Mouse (Mus musculus) kidney, adult 11 months (tissue): ENCODE data around the gene Rnpep.

Experiments used
- DNase-seq: peaks from one replicate; pipeline ENCODE4 v3.0.0; 2022

Gene Rnpep

DNA sequence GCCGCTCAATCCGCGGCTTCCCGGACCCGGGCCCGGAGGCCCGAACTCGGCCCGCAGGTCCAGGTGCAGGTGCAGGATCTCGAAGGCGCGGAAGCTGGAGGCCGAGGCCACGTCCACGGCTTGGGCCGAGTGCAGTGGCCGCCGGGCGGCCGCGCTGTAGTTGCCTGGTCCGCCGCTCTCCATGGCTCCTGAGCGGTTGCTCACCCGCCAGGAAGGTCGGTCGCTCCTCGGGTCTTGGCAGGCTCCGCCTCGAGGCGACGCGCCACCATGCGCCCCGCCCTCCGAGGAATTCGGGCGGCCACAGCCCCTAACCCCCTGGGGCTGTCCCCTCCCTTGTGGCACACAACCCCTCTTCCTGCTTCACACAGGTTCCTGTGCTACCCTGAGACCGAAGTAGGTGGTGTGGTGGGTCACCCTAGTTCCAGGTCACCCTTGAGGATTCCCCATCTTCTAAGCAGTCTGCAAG, at the start of gene Rnpep:
Gene Rnpep (minus strand): TSS at position 259 of the 466 bp plus-strand sequence.
- DNase-seq: peak; percentile 65

DNA sequence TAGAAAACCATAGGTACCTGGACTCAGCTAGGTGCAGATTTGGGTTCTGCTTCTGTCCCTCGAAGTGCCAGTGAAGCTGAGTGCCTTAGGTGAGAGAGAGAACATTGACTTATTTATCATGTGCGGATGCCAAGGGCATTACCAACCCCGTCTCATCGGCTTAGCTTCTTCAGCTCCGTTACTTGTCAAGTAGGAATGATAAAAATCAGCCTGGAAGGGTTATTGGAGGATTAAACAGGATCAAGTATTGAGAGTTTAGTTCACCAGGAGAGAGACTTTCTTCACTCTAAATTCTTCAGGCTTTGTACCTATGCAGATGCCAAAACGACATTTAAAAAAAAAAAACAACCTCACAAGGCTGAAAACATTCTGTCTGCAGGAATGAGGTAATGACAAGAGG, 46.7 kb upstream of the Rnpep start:
- DNase-seq: no peak

DNA sequence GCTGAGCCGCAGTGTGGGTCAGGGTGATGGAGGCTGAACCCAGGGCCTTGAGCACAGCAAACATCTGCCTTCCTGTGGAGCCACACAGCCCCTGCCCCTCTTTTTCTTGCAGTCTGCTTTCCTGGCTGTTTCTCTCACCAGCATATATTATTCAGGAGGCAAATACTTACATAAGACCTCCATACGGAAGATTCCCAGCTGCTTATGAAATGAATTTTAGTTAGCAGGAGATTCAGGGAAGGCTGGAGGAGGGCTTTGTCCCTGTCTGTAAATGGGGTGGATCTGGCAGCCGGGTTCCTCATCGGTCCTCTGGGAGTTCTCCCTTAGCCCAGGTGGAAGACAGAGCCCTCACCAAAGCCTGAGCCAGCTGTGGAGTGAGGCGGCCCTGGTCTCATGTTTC, 44.5 kb upstream of the Rnpep start:
- DNase-seq: no peak

DNA sequence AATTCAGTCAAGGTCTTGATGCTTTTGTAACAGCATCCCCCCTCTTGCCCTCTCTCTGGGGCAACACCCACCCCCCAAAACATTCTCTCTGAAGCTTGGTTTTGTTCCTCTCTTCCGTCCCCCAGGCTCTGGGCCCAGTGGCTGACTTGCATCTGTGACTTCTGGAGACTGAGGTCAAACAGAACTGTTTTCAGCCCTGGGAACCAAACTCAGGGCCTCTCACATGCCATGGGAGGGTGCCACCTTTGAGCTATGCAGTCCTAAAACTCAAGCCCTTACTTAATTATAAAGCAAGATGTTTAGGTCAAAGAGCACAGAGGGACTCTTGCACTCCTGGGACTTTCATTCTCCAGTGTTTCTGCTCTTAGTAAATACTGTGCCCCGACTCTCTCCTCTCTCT, 42.0 kb upstream of the Rnpep start:
- no peak for DNase-seq

DNA sequence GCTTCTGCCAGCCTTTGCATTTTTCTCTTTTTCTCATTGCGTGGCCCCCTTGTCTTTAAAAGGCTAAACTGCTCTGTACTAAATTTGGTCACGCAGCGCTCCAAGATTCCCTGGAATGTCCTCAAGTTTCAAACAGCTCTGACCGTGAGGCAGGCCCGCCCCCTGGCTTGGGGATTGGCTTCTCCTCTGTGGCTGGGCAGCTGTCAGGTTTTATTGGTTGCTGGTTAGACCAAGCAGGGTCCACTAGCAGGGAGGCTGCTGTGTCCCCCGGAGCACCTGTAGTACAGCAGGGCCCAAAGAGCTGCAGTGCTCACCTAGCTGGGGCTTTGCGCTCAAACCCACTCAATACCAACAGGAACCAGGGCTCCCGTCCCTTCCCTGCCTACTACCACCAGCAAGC, 40.7 kb upstream of the Rnpep start, which contains the start of gene Lmod1:
Gene Lmod1 (plus strand): TSS at position 237 of the 400 bp plus-strand sequence.
- DNase-seq: peak; percentile 61

DNA sequence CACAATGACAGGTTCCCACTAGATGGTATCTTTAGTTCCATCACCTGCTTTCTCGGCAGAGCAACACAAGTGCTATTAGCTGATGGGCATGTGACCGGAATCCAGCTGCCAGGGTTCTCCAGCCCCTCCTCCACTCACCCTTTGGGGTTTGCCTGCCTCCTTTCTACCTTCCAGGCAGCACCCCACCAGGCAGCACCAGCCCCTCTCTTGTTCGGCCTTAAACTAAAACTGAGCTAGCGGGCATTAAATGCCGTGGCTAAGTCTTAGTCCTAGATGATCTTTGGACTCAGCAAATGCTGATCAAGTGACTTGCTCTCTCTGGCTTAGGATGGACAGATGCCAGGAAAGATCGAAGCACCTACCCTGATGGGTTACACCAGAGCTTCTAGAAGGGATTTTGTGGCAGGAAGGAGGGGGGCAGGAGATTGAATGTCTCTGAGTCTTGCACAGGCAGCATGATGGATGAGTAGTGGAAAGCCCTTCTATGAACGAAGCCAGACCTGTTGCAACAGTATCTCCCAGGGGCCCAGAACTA, 39.5 kb upstream of the Rnpep start:
- peak; percentile 65 for DNase-seq

DNA sequence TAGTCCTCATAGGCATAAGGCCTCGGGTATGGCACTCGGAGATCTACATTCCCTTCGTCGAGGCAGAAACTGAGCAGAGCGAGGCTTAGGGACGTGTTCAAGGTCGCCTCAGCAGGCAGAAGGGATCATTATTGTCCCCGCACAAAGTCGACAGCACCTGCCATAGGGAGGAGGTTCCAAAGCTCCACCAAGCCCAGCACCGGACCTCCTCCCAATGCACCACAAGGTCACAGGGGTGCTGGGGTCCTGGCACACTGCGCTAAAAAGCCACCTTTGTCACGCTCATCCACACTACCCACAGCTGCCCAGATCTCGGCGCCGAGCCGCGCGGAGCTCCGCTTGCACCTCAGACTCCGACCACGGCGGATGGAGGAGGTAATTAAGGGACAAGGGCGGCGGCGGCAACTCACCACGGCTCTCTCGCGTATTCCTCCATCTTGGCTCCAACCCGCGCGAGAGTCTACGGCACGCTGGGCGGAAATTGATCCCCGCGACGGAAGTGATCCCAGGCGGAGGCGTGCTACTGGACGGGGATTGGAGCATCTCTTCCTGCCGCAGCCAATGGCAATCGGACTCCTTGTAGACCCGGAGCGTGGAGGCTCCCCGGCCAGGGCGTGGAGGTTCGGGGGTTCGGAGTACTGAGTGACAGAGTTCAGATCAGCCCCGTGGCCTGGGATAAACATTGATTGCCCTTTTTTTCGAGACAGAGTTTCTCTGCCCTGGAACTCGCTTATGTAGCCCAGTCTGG, 29.6 kb upstream of the Rnpep start, which contains the start of gene Timm17a:
Gene Timm17a (minus strand): TSS at position 495 of the 748 bp plus-strand sequence.
- DNase-seq: peak; percentile 96

DNA sequence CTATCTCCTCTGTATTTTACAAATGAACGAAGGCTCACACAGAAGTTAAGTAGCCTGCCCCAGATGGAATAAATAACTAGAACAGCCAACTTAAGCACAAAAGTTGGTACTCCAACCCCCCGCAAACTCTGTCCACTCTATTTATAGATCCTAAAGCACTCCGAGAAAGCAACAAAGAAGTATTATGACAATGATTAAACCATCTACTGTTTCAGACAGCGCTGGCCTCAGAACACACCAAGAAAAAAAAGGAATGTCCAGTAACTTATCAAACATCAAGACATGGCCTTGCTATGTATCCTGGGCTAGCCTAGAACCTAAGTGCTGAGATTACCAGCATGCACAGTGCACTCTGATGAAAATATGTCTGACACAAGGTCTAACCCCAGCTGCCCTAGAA, 28.3 kb upstream of the Rnpep start:
- DNase-seq: no peak

DNA sequence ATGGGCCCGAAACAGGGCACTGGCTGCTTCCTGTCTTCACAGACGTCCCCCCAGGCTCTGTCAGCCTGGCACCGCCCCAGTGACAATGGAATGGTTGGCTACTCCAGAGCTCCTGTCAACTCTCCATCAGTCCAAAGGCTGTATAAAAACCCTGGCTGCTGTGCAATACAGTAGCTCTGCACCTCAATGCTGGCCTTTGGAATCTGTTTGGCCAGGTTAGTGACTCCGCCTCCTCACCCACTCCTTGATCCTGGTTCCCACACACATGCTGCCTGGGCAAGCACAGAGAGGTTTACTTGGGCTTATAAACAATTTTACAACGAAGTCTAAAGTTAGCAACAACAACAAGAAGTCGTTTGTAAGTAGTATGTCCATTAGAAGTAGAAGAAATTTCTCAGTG, 27.5 kb upstream of the Rnpep start:
- DNase-seq: peak; percentile 80

DNA sequence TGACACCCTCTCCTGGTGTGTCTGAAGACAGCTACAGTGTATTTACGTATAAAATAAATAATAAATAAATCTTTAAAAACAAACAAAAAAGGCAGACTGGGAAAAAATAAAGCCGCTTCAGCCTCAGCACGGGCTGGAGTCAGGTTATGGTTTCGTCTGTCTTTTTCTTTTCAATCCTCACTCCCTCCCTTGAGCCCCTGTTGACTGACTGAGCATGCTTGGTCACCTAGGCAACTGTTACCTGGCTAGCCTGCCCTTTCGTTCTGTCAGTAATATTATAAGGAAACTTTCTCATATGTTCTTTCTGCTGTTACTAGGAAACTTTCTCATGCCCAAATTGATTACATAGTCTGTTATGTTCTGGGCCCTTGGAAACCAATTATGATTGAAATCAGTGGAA, 7.0 kb upstream of the Rnpep start:
- DNase-seq: no peak

DNA sequence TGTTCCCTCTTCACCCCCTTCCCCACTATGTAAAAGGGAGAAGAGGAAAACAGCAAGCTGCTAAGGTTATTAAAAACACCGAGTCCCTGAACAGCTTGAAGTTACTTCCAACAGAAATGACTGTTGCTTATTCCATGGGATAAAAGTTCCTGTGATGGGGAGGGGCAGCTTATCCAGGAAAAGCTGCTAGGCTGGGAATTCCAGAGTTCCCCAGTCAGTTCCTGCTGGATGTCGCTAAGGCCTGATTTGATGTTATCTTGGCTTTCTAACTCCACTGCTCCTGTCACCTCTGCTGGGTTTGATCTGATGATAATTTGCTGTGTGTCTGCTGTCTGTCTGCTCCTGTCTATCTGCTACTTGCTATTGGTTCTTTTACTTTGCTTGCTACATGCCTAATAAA, 2.4 kb upstream of the Rnpep start:
- DNase-seq: no peak

DNA sequence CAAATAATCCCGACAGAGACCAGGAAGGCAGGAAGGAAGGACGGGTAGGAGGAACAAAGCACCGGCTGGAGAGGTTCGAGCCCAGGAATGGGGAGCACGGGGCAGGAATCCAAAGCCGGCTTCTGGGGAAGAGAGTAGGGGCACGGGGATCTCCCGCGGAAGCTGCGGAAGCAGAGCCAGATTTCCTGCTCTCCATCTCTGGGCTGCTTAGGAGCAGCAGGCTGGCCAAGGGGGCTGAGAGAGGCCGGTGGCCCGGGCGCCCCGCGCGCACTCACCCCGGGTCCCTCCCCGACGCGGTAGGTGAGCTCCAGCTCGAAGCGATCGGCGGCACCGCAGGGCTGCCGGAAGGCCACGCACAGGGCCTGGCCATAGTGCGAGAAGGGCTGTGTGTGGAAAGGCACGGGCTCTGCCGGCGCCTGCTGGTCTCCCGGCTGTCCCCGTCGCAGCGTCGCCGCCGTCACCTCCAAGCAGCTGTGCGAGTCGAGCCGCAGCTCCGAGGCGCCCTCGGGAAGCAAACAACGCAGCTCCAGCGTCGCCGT, 528 bp downstream of the Rnpep start:
- no peak for DNase-seq

DNA sequence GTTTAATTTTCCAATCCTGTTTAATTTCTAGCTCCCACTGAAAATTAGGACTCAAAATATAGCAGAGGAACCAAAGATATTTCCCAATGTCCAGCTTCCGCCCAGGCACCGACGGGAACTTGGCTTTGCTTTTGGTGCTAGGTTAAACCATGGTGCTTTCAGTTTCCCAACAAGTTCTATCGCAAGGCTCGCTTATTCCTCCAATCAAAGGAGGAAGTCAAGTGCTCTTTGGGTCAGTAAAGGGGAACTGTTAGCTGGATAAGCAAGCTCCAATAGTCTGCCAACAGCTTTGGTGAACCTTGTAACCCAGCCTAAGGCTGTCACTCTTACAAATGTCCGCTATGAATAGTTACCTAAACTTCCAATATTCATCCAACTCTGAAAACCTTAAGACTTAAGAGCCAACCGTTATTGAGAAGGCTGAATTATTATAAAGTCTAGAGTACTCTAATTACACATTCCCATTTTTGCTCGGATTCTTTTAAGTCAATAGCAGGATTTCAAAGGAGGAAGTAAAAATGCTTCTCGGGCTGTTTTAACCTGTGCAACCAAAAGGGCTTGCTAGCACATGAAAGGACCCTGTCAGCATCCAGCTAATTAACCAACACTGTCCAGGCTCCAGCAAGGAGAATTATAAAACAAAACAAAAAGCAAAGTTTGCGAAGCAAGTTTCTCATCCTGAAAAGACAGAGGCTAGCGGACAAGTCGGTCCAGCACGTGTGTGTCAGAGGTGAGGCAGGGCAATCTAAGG, 1.2 kb downstream of the Rnpep start:
- no peak for DNase-seq

DNA sequence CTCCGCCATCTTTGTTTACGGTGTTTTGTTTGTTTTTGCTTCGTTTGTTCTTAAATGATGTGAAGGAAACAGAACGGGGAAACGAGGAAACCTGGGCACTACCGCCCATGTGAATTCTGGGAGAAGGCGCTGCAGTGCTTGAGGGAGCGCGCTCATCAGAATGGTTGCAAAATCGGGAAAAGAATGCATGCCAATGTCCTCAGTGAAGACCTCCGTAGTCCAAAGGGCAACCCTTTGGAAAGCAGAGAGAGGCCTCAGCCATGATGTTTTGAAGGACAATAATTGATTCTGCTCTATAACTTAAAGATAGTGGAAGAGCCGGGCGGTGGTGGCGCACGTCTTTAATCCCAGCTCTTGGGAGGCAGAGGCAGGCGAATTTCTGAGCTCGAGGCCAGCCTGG, 2.0 kb downstream of the Rnpep start:
- DNase-seq: no peak

DNA sequence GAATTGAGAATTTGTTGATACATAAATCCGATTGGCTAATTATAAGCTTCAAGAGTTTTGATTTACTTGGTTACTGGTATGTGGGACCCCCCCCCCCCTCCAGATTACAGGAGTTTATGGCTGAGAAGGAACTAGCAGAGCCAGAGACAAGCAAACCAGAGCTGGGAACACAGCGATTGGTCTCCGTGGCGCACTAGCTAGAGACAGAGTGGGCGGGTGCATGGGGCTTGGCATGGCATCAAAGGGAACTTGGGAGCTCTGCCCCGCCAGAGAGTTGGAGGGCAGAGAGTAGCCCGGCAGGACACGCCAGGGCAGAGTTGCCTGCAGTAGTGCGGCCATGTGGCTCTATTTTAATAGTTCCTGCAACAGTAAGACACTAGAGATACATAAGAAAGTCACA, 3.2 kb downstream of the Rnpep start:
- peak; percentile 75 for DNase-seq

DNA sequence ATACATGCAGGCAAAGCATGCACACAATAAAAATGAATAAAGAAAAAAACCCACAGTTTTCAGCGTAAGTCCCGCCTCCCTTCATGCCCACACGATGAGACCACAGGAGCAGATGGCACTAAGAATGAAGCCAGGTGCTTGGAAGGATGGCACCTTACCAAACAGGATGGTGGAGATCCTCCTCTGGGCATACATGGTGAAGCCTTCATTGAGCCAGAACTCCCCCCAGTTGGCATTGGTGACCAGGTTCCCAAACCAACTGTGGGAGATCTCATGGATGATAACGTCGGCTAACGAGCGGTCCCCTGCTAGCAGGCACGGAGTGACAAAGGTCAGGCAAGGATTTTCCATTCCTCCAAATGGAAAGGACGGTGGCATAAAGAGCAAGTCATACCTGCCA, 12.5 kb downstream of the Rnpep start:
- no peak for DNase-seq

DNA sequence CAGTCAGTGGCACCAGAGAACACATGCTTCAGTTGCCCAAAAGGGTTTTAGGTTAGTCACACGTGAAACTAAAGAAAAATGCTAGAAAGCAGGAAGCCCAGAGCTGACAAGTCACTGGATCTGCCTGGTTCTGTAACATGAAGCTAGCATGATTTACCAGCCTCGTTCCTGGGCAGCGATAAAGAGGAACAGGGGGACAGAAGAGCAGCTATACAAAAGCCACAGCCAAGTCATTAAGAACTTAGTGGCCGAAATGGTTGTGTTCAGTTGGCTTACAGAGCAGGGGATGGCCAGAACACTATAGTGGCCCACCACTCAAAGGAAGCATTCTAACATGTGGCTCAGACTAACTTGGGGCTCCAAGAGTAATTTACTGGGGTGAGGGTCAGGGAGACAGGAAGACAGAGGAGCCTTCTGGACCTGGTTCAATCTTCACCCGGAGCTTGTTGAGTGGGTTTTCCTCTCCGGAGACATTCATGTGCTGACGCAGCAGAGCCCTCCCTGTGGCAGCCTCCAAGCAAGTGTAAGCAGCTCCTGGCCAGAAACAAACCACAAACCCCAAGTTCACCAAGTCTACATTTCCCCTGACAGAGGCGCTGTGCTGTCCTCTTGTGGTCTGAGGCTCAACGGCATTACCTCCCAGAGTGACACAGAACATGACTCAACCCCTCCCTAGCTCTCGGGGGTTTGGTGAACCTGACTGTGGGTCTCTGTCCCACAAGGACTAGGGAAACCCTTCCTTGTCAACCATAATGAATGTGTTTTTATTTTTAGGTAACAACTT, 16.0 kb downstream of the Rnpep start:
- DNase-seq: no peak

DNA sequence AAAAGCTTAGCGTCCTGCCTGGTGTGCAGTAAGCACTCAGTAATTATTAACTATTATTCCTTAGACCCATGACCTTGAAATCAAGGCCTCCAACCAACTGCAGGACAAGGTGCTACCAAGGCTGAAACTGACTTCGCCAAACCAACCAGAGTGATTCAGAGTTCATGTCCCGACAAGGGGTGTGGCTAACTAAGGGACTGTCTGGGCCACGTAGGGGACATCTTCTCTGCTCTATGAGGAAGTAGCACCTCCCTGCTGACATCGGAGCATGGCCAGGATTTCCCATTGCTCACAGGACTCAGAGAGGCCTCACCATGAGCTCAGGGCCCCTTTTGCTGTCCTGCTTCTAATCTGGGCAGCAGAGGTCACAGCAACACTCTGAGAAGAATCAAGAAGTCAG, 18.1 kb downstream of the Rnpep start:
- peak; percentile 61 for DNase-seq

DNA sequence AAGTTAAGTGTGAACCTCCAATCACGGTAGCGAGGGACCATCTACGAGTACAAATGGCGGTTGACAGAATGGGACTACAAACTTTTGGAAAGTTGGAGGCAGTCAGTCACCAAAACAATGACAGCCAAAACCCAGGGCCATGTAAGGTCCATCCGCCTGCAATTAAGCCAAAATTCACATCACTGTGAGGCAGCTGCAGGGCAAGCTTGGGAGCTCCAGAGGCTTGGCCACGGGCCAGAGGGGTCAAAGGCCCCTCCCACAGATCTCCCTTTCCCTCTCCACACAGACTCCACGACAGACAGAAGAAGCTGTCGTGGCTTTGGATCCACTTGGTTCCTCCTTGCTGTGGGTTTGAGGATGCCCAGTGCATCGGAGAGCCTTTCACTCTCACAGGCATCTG, 20.6 kb downstream of the Rnpep start:
- no peak for DNase-seq

DNA sequence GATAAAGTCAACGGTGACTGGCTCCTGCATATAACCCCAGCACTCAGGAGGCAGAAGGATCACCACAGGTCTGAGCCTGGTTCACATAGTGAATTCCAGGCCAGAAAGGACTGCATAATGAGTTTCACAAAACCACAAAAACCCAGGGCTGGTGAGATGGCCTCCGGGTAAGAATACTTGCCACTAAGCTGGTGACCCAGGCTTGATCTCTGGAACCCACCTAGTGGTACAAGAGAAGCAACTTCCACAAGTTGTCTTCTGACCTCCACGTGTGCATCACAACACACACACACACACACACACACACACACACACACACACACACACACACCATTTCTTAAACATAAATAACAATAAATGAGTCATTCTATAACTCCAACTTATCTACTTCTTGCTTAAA, 21.6 kb downstream of the Rnpep start:
- DNase-seq: no peak

DNA sequence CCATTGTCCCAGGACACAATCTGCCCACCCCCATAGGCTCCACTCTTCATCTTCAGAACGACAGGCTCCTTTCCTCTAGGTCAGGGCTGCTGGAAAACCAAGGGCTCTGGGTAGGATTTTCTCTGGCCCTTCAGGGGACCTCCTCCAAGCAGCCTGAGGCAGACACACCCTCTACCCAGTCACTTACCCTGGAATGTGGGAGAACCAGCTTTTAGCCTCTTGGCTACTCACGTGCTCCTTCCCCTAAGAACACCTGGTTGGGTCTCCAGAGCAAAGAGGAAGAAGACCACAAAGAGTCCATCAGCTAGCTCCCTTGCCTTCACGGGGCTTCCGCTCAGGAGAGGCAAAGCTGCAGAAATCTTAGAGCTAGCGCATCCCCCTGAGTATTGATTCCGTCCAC, 23.0 kb downstream of the Rnpep start:
- DNase-seq: peak; percentile 56

DNA sequence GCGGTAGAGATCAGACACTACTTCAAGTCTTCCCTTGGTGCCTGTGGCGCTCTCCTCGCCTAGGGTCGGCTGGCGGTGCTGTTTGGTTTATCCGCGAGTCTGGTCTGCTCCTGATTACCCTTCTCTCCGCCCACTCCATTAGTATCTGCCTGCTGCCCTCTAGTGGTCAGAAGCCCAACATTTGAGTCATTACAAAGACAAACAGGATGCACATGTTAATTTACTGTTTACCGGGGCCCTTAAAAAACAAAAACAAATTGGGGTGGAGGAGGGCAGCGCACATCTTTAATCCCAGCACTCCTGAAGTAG, 24.8 kb downstream of the Rnpep start:
- peak; percentile 79 for DNase-seq
